Mouse (Mus musculus) midbrain, embryonic 11.5 days (tissue): ENCODE results near the gene Stk25. TPM values are rescaled to one million over a fixed set of nuclear protein-coding genes. Genes with fewer than 3 reads are reported as not detected.
A peak's percentile ranks its signal among the peaks of the same experiment; 100 is the strongest.

Experiments
- ATAC-seq: fragments of 200-750 bp; cut with Nextera tagmentation; 2 replicates; pipeline ENCODE4 v1.8.0; 2017; ENCODE audit warnings: moderate TSS enrichment, moderate library complexity; ENCODE audit not compliant: low FRiP score
- DNase-seq: peaks from one replicate; pipeline ENCODE4 v3.0.0; 2015; ENCODE audit warnings: low spot score; ENCODE audit errors: missing footprints
- H3K27ac ChIP-seq: fragments of 300-500 bp; sonication (generic); 2 replicates; pipeline ENCODE4 v1.5.1; 2014; ENCODE audit warnings: low read depth, low read length
- H3K27me3 ChIP-seq: fragments of 300-500 bp; sonication (generic); 2 replicates; pipeline ENCODE4 v1.6.1; 2014; ENCODE audit warnings: mild to moderate bottlenecking, low read length, moderate library complexity, mixed read lengths; ENCODE audit not compliant: control insufficient read depth, insufficient read depth
- H3K36me3 ChIP-seq: fragments of 300-500 bp; sonication (generic); 2 replicates; pipeline ENCODE4 v1.6.1; 2014; ENCODE audit warnings: mild to moderate bottlenecking, low read length, moderate library complexity, mixed read lengths; ENCODE audit not compliant: control insufficient read depth, insufficient read depth
- H3K4me1 ChIP-seq: fragments of 300-500 bp; sonication (generic); 2 replicates; pipeline ENCODE4 v1.6.1; 2014; ENCODE audit warnings: low read length; ENCODE audit not compliant: control insufficient read depth, insufficient read depth
- H3K4me2 ChIP-seq: fragments of 300-500 bp; sonication (generic); 2 replicates; pipeline ENCODE4 v1.6.1; 2014; ENCODE audit warnings: mild to moderate bottlenecking, moderate library complexity
- H3K4me3 ChIP-seq: fragments of 300-500 bp; sonication (generic); 2 replicates; pipeline ENCODE4 v1.5.1; 2014; ENCODE audit warnings: low read depth, low read length
- H3K9ac ChIP-seq: fragments of 300-500 bp; sonication (generic); 2 replicates; pipeline ENCODE4 v1.6.1; 2014; ENCODE audit warnings: low read length
- H3K9me3 ChIP-seq: fragments of 300-500 bp; sonication (generic); 2 replicates; pipeline ENCODE4 v1.6.1; 2016; ENCODE audit warnings: low read length; ENCODE audit not compliant: control insufficient read depth
- WGBS: fragments of 180-500 bp; shearing (Covaris S2); extraction: QIAGEN DNeasy Blood & Tissue Kit; methylation state at CpG from one replicate; pipeline ENCODE4 v1.1.7; 2014; 5-methylcytosine and 5-hydroxymethylcytosine counted together
- polyA plus RNA-seq: library from polyadenylated mRNA; unstranded; fragments of >200 nt; fragmentation: Nextera tagmentation; extraction: Ambion mirVana; gene quantifications from 2 replicates; pipeline ENCODE4 v1.2.1, GENCODE M21; 2014

Stk25 gene
- polyA plus RNA-seq, 1 experiment from 2014 or later, result 187 TPM

DNA sequence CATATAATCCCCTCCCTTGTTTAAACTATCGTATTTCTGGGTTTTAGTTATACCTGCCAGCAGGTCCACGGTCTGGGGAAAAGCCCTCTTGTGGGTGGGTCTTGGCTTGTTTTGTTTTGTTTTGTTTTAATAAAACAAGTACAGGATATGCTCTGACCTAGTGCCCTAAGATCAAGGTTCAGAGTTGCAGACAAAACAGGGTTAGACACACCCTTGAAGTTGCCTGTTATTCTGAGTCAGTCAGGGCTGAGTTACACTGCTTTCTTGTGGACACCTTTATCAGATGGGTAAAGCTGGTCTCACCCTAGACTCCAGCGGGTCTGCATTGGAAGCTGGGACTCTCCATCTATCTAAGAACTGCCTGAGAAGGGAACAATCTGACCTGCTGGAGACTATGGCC is 35.0 kb upstream of the Stk25 start:
- H3K36me3 ChIP-seq, result no peaks in the 10 kb centered on the region
- H3K4me3 ChIP-seq, result no peak overlapping the region
- no peaks in the 10 kb centered on the region for H3K27me3 ChIP-seq
- no peak overlapping the region for H3K27ac ChIP-seq
- H3K4me2 ChIP-seq, result no peak overlapping the region
- no peak for ATAC-seq
- H3K4me1 ChIP-seq, result no peaks in the 10 kb centered on the region
- H3K9me3 ChIP-seq, result no peaks in the 10 kb centered on the region
- no peak for DNase-seq
- 85% methylated on average over 3 of the region's 3 CpGs for WGBS
- no peak overlapping the region for H3K9ac ChIP-seq

GRCm38 (mm10) chr1:93692773-93693172 is 34.3 kb upstream of the Stk25 start:
- Histone ChIP-seq H3K4me3 (no peak overlapping the region), H3K36me3 (no peaks in the 10 kb centered on the region), H3K4me2 (no peak overlapping the region), H3K9ac (no peak overlapping the region), H3K27ac (no peak overlapping the region), H3K27me3 (no peaks in the 10 kb centered on the region), H3K9me3 (no peaks in the 10 kb centered on the region), H3K4me1 (no peaks in the 10 kb centered on the region)
- ATAC-seq (no peak), DNase-seq (no peak)
- 96% methylated on average over 9 of the region's 9 CpGs for WGBS

- WGBS, result 80% methylated on average over 10 of the region's 10 CpGs
- no peaks in the 10 kb centered on the region for H3K36me3 ChIP-seq
These were observed 33.4 kb upstream of the Stk25 start for GRCm38 (mm10) chr1:93691786-93692357.

GRCm38 (mm10) chr1:93691106-93691505 is 32.6 kb upstream of the Stk25 start:
- WGBS, result 93% methylated on average over 8 of the region's 8 CpGs
- H3K4me1 ChIP-seq, result no peaks in the 10 kb centered on the region
- peak; percentile 44 for DNase-seq

More at GRCm38 (mm10) chr1:93691786-93692357, 33.4 kb upstream of the Stk25 start:
- no peaks in the 10 kb centered on the region for H3K27me3 ChIP-seq
- H3K9ac ChIP-seq, result no peak overlapping the region
- no peak for ATAC-seq
- H3K4me2 ChIP-seq, result no peak overlapping the region
- no peaks in the 10 kb centered on the region for H3K9me3 ChIP-seq
- no peak overlapping the region for H3K27ac ChIP-seq
- no peaks in the 10 kb centered on the region for H3K4me1 ChIP-seq
- no peak overlapping the region for H3K4me3 ChIP-seq
- DNase-seq, result no peak

GRCm38 (mm10) chr1:93689901-93690496 is 31.5 kb upstream of the Stk25 start:
- Histone ChIP-seq H3K4me3 (no peak overlapping the region), H3K27me3 (peaks cover 12% of the 10 kb centered on the region), H3K36me3 (no peaks in the 10 kb centered on the region), H3K4me2 (no peak overlapping the region), H3K9me3 (no peaks in the 10 kb centered on the region), H3K27ac (no peak overlapping the region), H3K9ac (no peak overlapping the region), H3K4me1 (no peaks in the 10 kb centered on the region)
- no peak for ATAC-seq
- DNase-seq, result peak; percentile 33
- 86% methylated on average over 7 of the region's 7 CpGs for WGBS

More at GRCm38 (mm10) chr1:93691106-93691505, 32.6 kb upstream of the Stk25 start:
- no peaks in the 10 kb centered on the region for H3K9me3 ChIP-seq
- no peak overlapping the region for H3K4me3 ChIP-seq
- no peak overlapping the region for H3K27ac ChIP-seq
- H3K4me2 ChIP-seq, result no peak overlapping the region
- H3K9ac ChIP-seq, result no peak overlapping the region
- H3K36me3 ChIP-seq, result no peaks in the 10 kb centered on the region
- ATAC-seq, result no peak
- H3K27me3 ChIP-seq, result peaks cover 5% of the 10 kb centered on the region

GRCm38 (mm10) chr1:93688154-93688553 is 29.7 kb upstream of the Stk25 start:
- Histone ChIP-seq H3K4me3 (no peak overlapping the region), H3K4me1 (no peaks in the 10 kb centered on the region), H3K9ac (no peak overlapping the region), H3K9me3 (no peaks in the 10 kb centered on the region), H3K27ac (no peak overlapping the region), H3K4me2 (no peak overlapping the region), H3K36me3 (no peaks in the 10 kb centered on the region), H3K27me3 (peaks cover 16% of the 10 kb centered on the region)
- 87% methylated on average over 8 of the region's 8 CpGs for WGBS
- ATAC-seq (no peak), DNase-seq (no peak)

GRCm38 (mm10) chr1:93686961-93687320 is 28.5 kb upstream of the Stk25 start:
- no peak for ATAC-seq
- no peak overlapping the region for H3K27ac ChIP-seq

GRCm38 (mm10) chr1:93686245-93686960 is 27.9 kb upstream of the Stk25 start:
- H3K27me3 ChIP-seq, result peaks cover 16% of the 10 kb centered on the region
- ATAC-seq (peak; percentile 89), DNase-seq (peak; percentile 98)
- H3K36me3 ChIP-seq, result no peaks in the 10 kb centered on the region
- H3K4me2 ChIP-seq, result peak overlapping the region; percentile 82
- peak overlapping the region; percentile 74 for H3K9ac ChIP-seq
- H3K9me3 ChIP-seq, result no peaks in the 10 kb centered on the region
- peak overlapping the region; percentile 45 for H3K4me3 ChIP-seq
- H3K27ac ChIP-seq, result no peak overlapping the region
- 3% methylated on average over 51 of the region's 51 CpGs for WGBS
- H3K4me1 ChIP-seq, result no peaks in the 10 kb centered on the region

More at GRCm38 (mm10) chr1:93686961-93687320, 28.5 kb upstream of the Stk25 start:
- Histone ChIP-seq H3K4me1 (no peaks in the 10 kb centered on the region), H3K27me3 (peaks cover 16% of the 10 kb centered on the region), H3K36me3 (no peaks in the 10 kb centered on the region), H3K9ac (no peak overlapping the region), H3K9me3 (no peaks in the 10 kb centered on the region), H3K4me3 (peak overlapping the region; percentile 45; the same call in 1 of the 2 replicates), H3K4me2 (peak overlapping the region; percentile 82)
- peak; percentile 84 for DNase-seq
- 45% methylated on average over 3 of the region's 3 CpGs for WGBS
